Mouse (Mus musculus) central nervous system, embryonic 14 days (tissue): ENCODE data around the gene Gpr68. TPM values are rescaled to one million over a fixed set of nuclear protein-coding genes. Genes with fewer than 3 reads are reported as not detected.

Experiments used
- polyA plus RNA-seq: library from polyadenylated mRNA; depleted of rRNA; stranded (reverse); fragments of >200 nt; gene quantifications from 2 replicates; pipeline ENCODE4 v1.2.3, GENCODE M21; 2012; rRNA removed

Gene Gpr68
- polyA plus RNA-seq = 2.1 TPM in 2 replicates

GRCm38 (mm10) chr12:100907598-100908297, at the start of gene Gpr68:
TSS of gene Gpr68 (minus strand) at chr12:100908198.

Other genes with a start within 250 kb of the Gpr68 start
- 8.8 and 11.5 TPM in 2 replicates for gene Rps6ka5, start 181.2 kb downstream of the Gpr68 start, polyA plus RNA-seq
- 3.2 and 3.6 TPM in 2 replicates for gene Dglucy, start 129.1 kb downstream of the Gpr68 start, polyA plus RNA-seq
- gene Ccdc88c, start 120.9 kb upstream of the Gpr68 start, polyA plus RNA-seq = 28.4 and 35.4 TPM in 2 replicates
- gene Ppp4r3a, start 175.5 kb upstream of the Gpr68 start, polyA plus RNA-seq = 45.6 and 49.5 TPM in 2 replicates